Mouse (Mus musculus): ENCODE measurements around the gene Nme7. TPM values are rescaled to one million over a fixed set of nuclear protein-coding genes. Genes with fewer than 3 reads are reported as not detected.

The Nme7 gene
- polyA plus RNA-seq, 1 experiment from 2014 or later, result 8.5 TPM

DNA sequence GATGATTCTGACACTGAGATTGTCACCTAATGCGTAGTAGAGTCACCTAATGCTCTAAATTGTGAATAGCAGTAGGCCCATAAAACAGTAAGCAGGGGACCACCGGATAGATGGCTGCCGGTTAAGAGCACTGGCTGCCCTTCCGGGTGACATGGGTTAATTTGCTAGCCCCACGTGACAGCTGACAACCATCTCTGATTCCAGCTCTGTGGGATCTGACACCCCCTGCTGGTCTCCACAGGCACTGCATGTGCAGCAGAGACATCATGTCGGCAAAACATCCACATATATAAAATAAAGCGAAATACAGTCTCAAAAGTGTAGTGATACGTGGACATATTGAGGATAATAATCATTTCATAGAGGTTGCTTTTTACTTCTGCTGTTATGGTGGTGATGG lies 11.3 kb downstream of the Nme7 start:
- H3K27me3 ChIP-seq (ENCODE audit: control insufficient read depth, insufficient read depth, low read depth, low read length), result no peaks in the 10 kb centered on the region

DNA sequence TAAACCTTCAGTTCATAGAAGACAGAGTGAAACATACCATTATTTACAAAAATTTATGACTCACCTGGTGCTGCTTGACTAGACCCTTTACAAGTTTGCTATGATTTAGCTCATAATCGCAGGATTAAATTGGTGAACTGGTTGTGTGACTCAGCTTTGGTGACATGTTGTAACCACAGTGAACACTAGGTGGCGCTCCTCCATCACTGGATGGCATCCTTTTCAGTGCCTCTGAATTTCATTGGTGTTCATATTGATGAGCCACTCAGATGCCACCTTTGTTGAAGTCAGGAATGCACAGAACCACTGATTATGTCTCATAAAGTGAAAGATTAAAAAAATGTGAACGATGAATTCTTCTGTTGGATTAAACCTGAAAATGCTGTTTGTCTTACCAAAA lies 12.8 kb downstream of the Nme7 start:
- Histone ChIP-seq H3K36me3 (ENCODE audit: control insufficient read depth, insufficient read depth) (no peaks in the 10 kb centered on the region), H3K27ac (ENCODE audit: low read length) (no peak overlapping the region), H3K9ac (ENCODE audit: low read depth, low read length) (no peak overlapping the region), H3K27me3 (ENCODE audit: control insufficient read depth, insufficient read depth, low read depth, low read length) (no peaks in the 10 kb centered on the region), H3K4me2 (ENCODE audit: low read depth, low read length) (no peak overlapping the region), H3K4me3 (ENCODE audit: low read depth, low read length) (no peak overlapping the region), H3K9me3 (replicated peaks; ENCODE audit: control insufficient read depth, low read length) (no peaks in the 10 kb centered on the region), H3K4me1 (ENCODE audit: control insufficient read depth, low read depth, low read length) (peaks cover 3% of the 10 kb centered on the region; the same call in 1 of the 2 replicates)
- 27% methylated on average over 3 of the region's 3 CpGs for WGBS (ENCODE audit: insufficient replicate concordance)
- no peak for ATAC-seq (ENCODE audit: low read depth)

More for the DNA sequence above, 11.3 kb downstream of the Nme7 start:
- Histone ChIP-seq H3K4me2 (ENCODE audit: low read depth, low read length) (no peak overlapping the region), H3K9ac (ENCODE audit: low read depth, low read length) (no peak overlapping the region), H3K9me3 (replicated peaks; ENCODE audit: control insufficient read depth, low read length) (no peaks in the 10 kb centered on the region), H3K36me3 (ENCODE audit: control insufficient read depth, insufficient read depth) (no peaks in the 10 kb centered on the region), H3K27ac (ENCODE audit: low read length) (no peak overlapping the region), H3K4me1 (ENCODE audit: control insufficient read depth, low read depth, low read length) (peaks cover 3% of the 10 kb centered on the region; the same call in 1 of the 2 replicates), H3K4me3 (ENCODE audit: low read depth, low read length) (no peak overlapping the region)
- WGBS (ENCODE audit: insufficient replicate concordance), result 71% methylated on average over 8 of the region's 8 CpGs
- no peak for ATAC-seq (ENCODE audit: low read depth)

- H3K9ac ChIP-seq (ENCODE audit: low read depth, low read length), result no peak overlapping the region
- no peak; the same call in 1 of the 2 replicates for ATAC-seq (ENCODE audit: low read depth)
Measured at GRCm38 (mm10) chr1:164317261-164317660, 13.3 kb downstream of the Nme7 start.

GRCm38 (mm10) chr1:164318474-164318873 lies 14.6 kb downstream of the Nme7 start:
- H3K4me3 ChIP-seq (ENCODE audit: low read depth, low read length), result no peak overlapping the region
- peaks cover 3% of the 10 kb centered on the region; the same call in 1 of the 2 replicates for H3K4me1 ChIP-seq (ENCODE audit: control insufficient read depth, low read depth, low read length)
- no peak overlapping the region for H3K4me2 ChIP-seq (ENCODE audit: low read depth, low read length)
- ATAC-seq (ENCODE audit: low read depth), result no peak
- H3K27ac ChIP-seq (ENCODE audit: low read length), result no peak overlapping the region
- H3K27me3 ChIP-seq (ENCODE audit: control insufficient read depth, insufficient read depth, low read depth, low read length), result no peaks in the 10 kb centered on the region
- no peaks in the 10 kb centered on the region for H3K36me3 ChIP-seq (ENCODE audit: control insufficient read depth, insufficient read depth)
- WGBS (ENCODE audit: insufficient replicate concordance), result 71% methylated on average over 5 of the region's 5 CpGs
- no peak overlapping the region for H3K9ac ChIP-seq (ENCODE audit: low read depth, low read length)
- H3K9me3 ChIP-seq (replicated peaks; ENCODE audit: control insufficient read depth, low read length), result no peaks in the 10 kb centered on the region

More at GRCm38 (mm10) chr1:164317261-164317660, 13.3 kb downstream of the Nme7 start:
- WGBS (ENCODE audit: insufficient replicate concordance), result 65% methylated on average over 9 of the region's 9 CpGs
- peaks cover 3% of the 10 kb centered on the region; the same call in 1 of the 2 replicates for H3K4me1 ChIP-seq (ENCODE audit: control insufficient read depth, low read depth, low read length)
- no peak overlapping the region for H3K27ac ChIP-seq (ENCODE audit: low read length)
- no peaks in the 10 kb centered on the region for H3K27me3 ChIP-seq (ENCODE audit: control insufficient read depth, insufficient read depth, low read depth, low read length)
- H3K9me3 ChIP-seq (replicated peaks; ENCODE audit: control insufficient read depth, low read length), result no peaks in the 10 kb centered on the region
- no peak overlapping the region for H3K4me3 ChIP-seq (ENCODE audit: low read depth, low read length)
- no peak overlapping the region for H3K4me2 ChIP-seq (ENCODE audit: low read depth, low read length)
- H3K36me3 ChIP-seq (ENCODE audit: control insufficient read depth, insufficient read depth), result no peaks in the 10 kb centered on the region

GRCm38 (mm10) chr1:164319542-164320140 lies 15.7 kb downstream of the Nme7 start:
- WGBS (ENCODE audit: insufficient replicate concordance), result 35% methylated on average over 14 of the region's 14 CpGs
- Histone ChIP-seq H3K27me3 (ENCODE audit: control insufficient read depth, insufficient read depth, low read depth, low read length) (no peaks in the 10 kb centered on the region), H3K9ac (ENCODE audit: low read depth, low read length) (no peak overlapping the region; the same call in 1 of the 2 replicates), H3K4me1 (ENCODE audit: control insufficient read depth, low read depth, low read length) (peaks cover 3% of the 10 kb centered on the region; the same call in 1 of the 2 replicates), H3K4me3 (ENCODE audit: low read depth, low read length) (no peak overlapping the region), H3K4me2 (ENCODE audit: low read depth, low read length) (no peak overlapping the region), H3K36me3 (ENCODE audit: control insufficient read depth, insufficient read depth) (no peaks in the 10 kb centered on the region), H3K27ac (ENCODE audit: low read length) (no peak overlapping the region), H3K9me3 (replicated peaks; ENCODE audit: control insufficient read depth, low read length) (no peaks in the 10 kb centered on the region)
- peak; percentile 47 for ATAC-seq (ENCODE audit: low read depth)

DNA sequence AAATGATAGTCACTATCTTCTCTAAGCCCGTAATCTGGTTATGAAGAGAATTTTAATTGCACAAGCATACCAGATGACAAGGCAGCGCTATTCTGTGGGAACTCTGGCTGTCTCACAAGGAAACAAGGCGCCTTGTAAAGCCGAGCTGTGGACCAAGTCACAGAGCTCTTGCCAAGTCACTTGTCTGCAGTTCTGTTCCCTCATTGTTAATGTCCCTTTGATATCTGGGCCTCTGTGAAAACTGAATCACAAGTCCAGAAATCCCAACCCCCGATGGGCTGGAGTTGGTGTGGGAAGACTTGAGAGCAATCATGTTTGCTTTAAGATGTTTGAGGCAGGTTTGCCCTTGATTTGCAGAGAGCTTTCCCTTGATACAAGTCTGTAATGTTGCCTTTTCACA lies 16.8 kb downstream of the Nme7 start:
- Histone ChIP-seq H3K27me3 (ENCODE audit: control insufficient read depth, insufficient read depth, low read depth, low read length) (no peaks in the 10 kb centered on the region), H3K36me3 (ENCODE audit: control insufficient read depth, insufficient read depth) (no peaks in the 10 kb centered on the region), H3K4me1 (ENCODE audit: control insufficient read depth, low read depth, low read length) (peaks cover 3% of the 10 kb centered on the region; the same call in 1 of the 2 replicates), H3K27ac (ENCODE audit: low read length) (no peak overlapping the region), H3K9ac (ENCODE audit: low read depth, low read length) (no peak overlapping the region), H3K4me3 (ENCODE audit: low read depth, low read length) (no peak overlapping the region), H3K4me2 (ENCODE audit: low read depth, low read length) (no peak overlapping the region), H3K9me3 (replicated peaks; ENCODE audit: control insufficient read depth, low read length) (no peaks in the 10 kb centered on the region)
- WGBS (ENCODE audit: insufficient replicate concordance), result 71% methylated on average over 5 of the region's 5 CpGs
- ATAC-seq (ENCODE audit: low read depth), result no peak

DNA sequence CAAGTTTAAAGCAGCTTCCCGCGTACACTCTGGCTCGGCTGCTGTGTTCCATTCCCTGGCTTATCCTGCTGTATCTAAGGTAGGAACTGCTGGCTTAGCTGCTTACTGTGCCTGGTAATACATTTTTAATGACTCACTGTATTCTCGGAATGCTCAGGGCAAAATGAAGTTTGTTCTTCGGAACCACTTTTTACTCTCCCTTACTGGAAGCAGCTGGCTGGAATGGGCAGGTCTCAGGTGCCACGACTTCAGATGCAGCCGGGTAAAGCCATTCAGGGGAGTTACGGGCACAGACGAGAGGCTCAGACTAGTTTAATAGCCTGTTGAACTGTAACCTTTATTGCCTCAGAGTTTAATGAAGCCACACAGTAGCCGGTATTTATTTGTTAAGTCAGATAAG lies 17.5 kb downstream of the Nme7 start:
- H3K27me3 ChIP-seq (ENCODE audit: control insufficient read depth, insufficient read depth, low read depth, low read length), result no peaks in the 10 kb centered on the region
- H3K9me3 ChIP-seq (replicated peaks; ENCODE audit: control insufficient read depth, low read length), result no peaks in the 10 kb centered on the region
- H3K9ac ChIP-seq (ENCODE audit: low read depth, low read length), result no peak overlapping the region
- no peak overlapping the region for H3K27ac ChIP-seq (ENCODE audit: low read length)
- no peaks in the 10 kb centered on the region for H3K36me3 ChIP-seq (ENCODE audit: control insufficient read depth, insufficient read depth)
- peaks cover 3% of the 10 kb centered on the region; the same call in 1 of the 2 replicates for H3K4me1 ChIP-seq (ENCODE audit: control insufficient read depth, low read depth, low read length)
- no peak overlapping the region for H3K4me2 ChIP-seq (ENCODE audit: low read depth, low read length)
- no peak overlapping the region for H3K4me3 ChIP-seq (ENCODE audit: low read depth, low read length)
- ATAC-seq (ENCODE audit: low read depth), result no peak
- 71% methylated on average over 10 of the region's 10 CpGs for WGBS (ENCODE audit: insufficient replicate concordance)

- H3K36me3 ChIP-seq (ENCODE audit: control insufficient read depth, insufficient read depth), result no peaks in the 10 kb centered on the region
- no peak overlapping the region for H3K4me3 ChIP-seq (ENCODE audit: low read depth, low read length)
- H3K9me3 ChIP-seq (replicated peaks; ENCODE audit: control insufficient read depth, low read length), result no peaks in the 10 kb centered on the region
- no peak overlapping the region for H3K4me2 ChIP-seq (ENCODE audit: low read depth, low read length)
- 69% methylated on average over 8 of the region's 8 CpGs for WGBS (ENCODE audit: insufficient replicate concordance)
- ATAC-seq (ENCODE audit: low read depth), result no peak
- no peak overlapping the region for H3K9ac ChIP-seq (ENCODE audit: low read depth, low read length)
- no peak overlapping the region for H3K27ac ChIP-seq (ENCODE audit: low read length)
- H3K4me1 ChIP-seq (ENCODE audit: control insufficient read depth, low read depth, low read length), result peaks cover 3% of the 10 kb centered on the region; the same call in 1 of the 2 replicates
- no peaks in the 10 kb centered on the region for H3K27me3 ChIP-seq (ENCODE audit: control insufficient read depth, insufficient read depth, low read depth, low read length)
Measured at GRCm38 (mm10) chr1:164322987-164323650, 19.2 kb downstream of the Nme7 start.

DNA sequence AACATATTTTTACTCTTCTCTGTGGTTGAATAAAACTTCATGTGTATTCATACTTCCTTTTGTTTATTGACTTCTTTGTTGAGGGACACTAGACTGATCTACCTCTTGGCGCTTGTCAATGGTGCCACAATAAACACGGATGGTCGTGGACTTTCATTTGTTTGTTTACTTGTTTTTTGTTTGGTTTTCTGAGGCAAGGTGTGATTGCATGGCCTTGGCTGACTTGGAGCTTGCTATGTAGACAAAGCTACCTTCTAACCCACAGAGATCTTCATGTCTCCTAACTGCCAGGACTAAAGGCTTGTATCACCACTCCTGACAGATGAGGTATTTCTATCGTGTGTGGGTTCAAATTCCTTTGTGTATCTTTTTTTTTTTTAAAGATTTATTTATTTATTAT lies 20.3 kb downstream of the Nme7 start:
- WGBS (ENCODE audit: insufficient replicate concordance), result 70% methylated on average over 4 of the region's 4 CpGs

More for the DNA sequence above, 20.3 kb downstream of the Nme7 start:
- Histone ChIP-seq H3K4me1 (ENCODE audit: control insufficient read depth, low read depth, low read length) (peaks cover 3% of the 10 kb centered on the region; the same call in 1 of the 2 replicates), H3K27me3 (ENCODE audit: control insufficient read depth, insufficient read depth, low read depth, low read length) (no peaks in the 10 kb centered on the region), H3K4me3 (ENCODE audit: low read depth, low read length) (no peak overlapping the region), H3K4me2 (ENCODE audit: low read depth, low read length) (no peak overlapping the region), H3K9ac (ENCODE audit: low read depth, low read length) (no peak overlapping the region), H3K36me3 (ENCODE audit: control insufficient read depth, insufficient read depth) (no peaks in the 10 kb centered on the region), H3K9me3 (replicated peaks; ENCODE audit: control insufficient read depth, low read length) (no peaks in the 10 kb centered on the region), H3K27ac (ENCODE audit: low read length) (no peak overlapping the region)
- no peak for ATAC-seq (ENCODE audit: low read depth)

All from liver, embryonic 16.5 days (tissue).